Mouse (Mus musculus) ES-Bruce4 (cell line): Measurements from ENCODE around the gene Kcnd3. TPM values are rescaled to one million over a fixed set of nuclear protein-coding genes. Genes with fewer than 3 reads are reported as not detected.

Experiments used
- H3K27ac ChIP-seq: 2 replicates; pipeline ENCODE4 v1.5.1; 2012; ENCODE audit warnings: low read length, inconsistent platforms; ENCODE audit not compliant: insufficient read depth
- H3K27me3 ChIP-seq: 2 replicates; pipeline ENCODE4 v1.6.1; 2012; ENCODE audit warnings: mild to moderate bottlenecking, low read length, inconsistent platforms; ENCODE audit not compliant: control insufficient read depth, poor library complexity, insufficient read depth, severe bottlenecking
- H3K36me3 ChIP-seq: 2 replicates; pipeline ENCODE4 v1.6.1; 2012; ENCODE audit warnings: inconsistent platforms, mild to moderate bottlenecking, low read length, moderate library complexity; ENCODE audit not compliant: control insufficient read depth, poor library complexity, insufficient read depth, severe bottlenecking
- H3K4me1 ChIP-seq: one replicate; pipeline ENCODE4 v1.8.1; 2011; ENCODE audit warnings: low read length; ENCODE audit not compliant: control insufficient read depth, insufficient read depth
- H3K4me3 ChIP-seq: 2 replicates; pipeline ENCODE4 v1.5.1; 2011; ENCODE audit warnings: low read depth, mild to moderate bottlenecking, low read length
- H3K9ac ChIP-seq: 2 replicates; pipeline ENCODE4 v1.6.1; 2012; ENCODE audit warnings: low read depth, mild to moderate bottlenecking, inconsistent platforms; ENCODE audit not compliant: poor library complexity, severe bottlenecking
- H3K9me3 ChIP-seq: replicated peaks from 2 replicates; pipeline ENCODE4 v1.6.1; 2012; ENCODE audit warnings: mild to moderate bottlenecking, low read length, inconsistent platforms; ENCODE audit not compliant: control insufficient read depth, poor library complexity, insufficient read depth, severe bottlenecking
- CTCF ChIP-seq: IDR thresholded peaks from one replicate; pipeline ENCODE4 v1.8.1; 2011; ENCODE audit warnings: low read depth, low read length
- EP300 ChIP-seq: IDR thresholded peaks from 2 replicates; pipeline ENCODE4 v1.6.1; 2011; ENCODE audit warnings: low read depth, low read length; ENCODE audit not compliant: insufficient read depth
- POLR2A ChIP-seq: IDR thresholded peaks from one replicate; pipeline ENCODE4 v1.8.1; 2011; ENCODE audit warnings: low read length; ENCODE audit not compliant: insufficient read depth
- polyA plus RNA-seq: library from polyadenylated mRNA; stranded (reverse); fragments of >200 nt; gene quantifications from 2 replicates; pipeline ENCODE4 v1.2.4, GENCODE M21; 2011; ENCODE audit warnings: low read depth; ENCODE audit not compliant: missing spikeins, insufficient read depth, insufficient read length

The Kcnd3 gene
- polyA plus RNA-seq, 1 experiment: not detected

- H3K4me3 ChIP-seq: no peak overlapping the region
- H3K27me3 ChIP-seq: no peaks in the 10 kb centered on the region
- H3K9me3 ChIP-seq: no peaks in the 10 kb centered on the region
- TF ChIP-seq CTCF: no peak
- no peak for TF ChIP-seq EP300
- no peak for TF ChIP-seq POLR2A
- H3K4me1 ChIP-seq: no peaks in the 10 kb centered on the region
- no peak overlapping the region for H3K27ac ChIP-seq
- H3K9ac ChIP-seq: no peak overlapping the region
- no peaks in the 10 kb centered on the region for H3K36me3 ChIP-seq
Observed at GRCm38 (mm10) chr3:105625961-105626360, 173.8 kb downstream of the Kcnd3 start.

GRCm38 (mm10) chr3:105627258-105627657 lies 175.1 kb downstream of the Kcnd3 start:
- H3K9me3 ChIP-seq: no peaks in the 10 kb centered on the region
- no peaks in the 10 kb centered on the region for H3K4me1 ChIP-seq
- no peak overlapping the region for H3K4me3 ChIP-seq
- H3K27me3 ChIP-seq: no peaks in the 10 kb centered on the region
- H3K9ac ChIP-seq: no peak overlapping the region
- TF ChIP-seq EP300: no peak
- no peak for TF ChIP-seq POLR2A
- TF ChIP-seq CTCF: no peak
- H3K36me3 ChIP-seq: no peaks in the 10 kb centered on the region
- H3K27ac ChIP-seq: no peak overlapping the region

GRCm38 (mm10) chr3:105632296-105632695 lies 180.2 kb downstream of the Kcnd3 start:
- Histone ChIP-seq H3K27me3 (no peaks in the 10 kb centered on the region), H3K9ac (no peak overlapping the region), H3K9me3 (no peaks in the 10 kb centered on the region), H3K36me3 (no peaks in the 10 kb centered on the region), H3K4me3 (no peak overlapping the region), H3K4me1 (no peaks in the 10 kb centered on the region), H3K27ac (no peak overlapping the region)
- no peak for TF ChIP-seq CTCF
- TF ChIP-seq POLR2A: no peak
- no peak for TF ChIP-seq EP300

- no peaks in the 10 kb centered on the region for H3K4me1 ChIP-seq
- TF ChIP-seq CTCF (no peak), POLR2A (no peak), EP300 (no peak)
Observed at GRCm38 (mm10) chr3:105633021-105633420, 180.9 kb downstream of the Kcnd3 start.

GRCm38 (mm10) chr3:105642186-105642585 lies 190.1 kb downstream of the Kcnd3 start:
- H3K27ac ChIP-seq: no peak overlapping the region
- no peak for TF ChIP-seq POLR2A
- no peak for TF ChIP-seq CTCF
- TF ChIP-seq EP300: no peak
- H3K4me1 ChIP-seq: no peaks in the 10 kb centered on the region
- H3K9ac ChIP-seq: no peak overlapping the region
- no peaks in the 10 kb centered on the region for H3K9me3 ChIP-seq
- no peaks in the 10 kb centered on the region for H3K36me3 ChIP-seq
- H3K27me3 ChIP-seq: no peaks in the 10 kb centered on the region
- H3K4me3 ChIP-seq: no peak overlapping the region

More at GRCm38 (mm10) chr3:105633021-105633420, 180.9 kb downstream of the Kcnd3 start:
- Histone ChIP-seq H3K27me3 (no peaks in the 10 kb centered on the region), H3K9ac (no peak overlapping the region), H3K9me3 (no peaks in the 10 kb centered on the region), H3K4me3 (no peak overlapping the region), H3K27ac (no peak overlapping the region), H3K36me3 (no peaks in the 10 kb centered on the region)

GRCm38 (mm10) chr3:105643566-105643965 lies 191.4 kb downstream of the Kcnd3 start:
- no peak overlapping the region for H3K4me3 ChIP-seq
- no peaks in the 10 kb centered on the region for H3K27me3 ChIP-seq
- H3K4me1 ChIP-seq: no peaks in the 10 kb centered on the region
- no peak overlapping the region for H3K27ac ChIP-seq
- no peaks in the 10 kb centered on the region for H3K9me3 ChIP-seq
- H3K9ac ChIP-seq: no peak overlapping the region
- no peaks in the 10 kb centered on the region for H3K36me3 ChIP-seq
- no peak for TF ChIP-seq CTCF
- no peak for TF ChIP-seq POLR2A
- TF ChIP-seq EP300: no peak
